Mouse (Mus musculus) kidney, adult 2 months (tissue): ENCODE measurements at regions not wholly inside any gene's neighbourhood (a gene's known extent, or its start where the extent isn't known, plus 50 kb on each side); places are given as distances from the start of the nearest gene placed in this dataset.

Experiments
- CTCF ChIP-seq: fragments of 200-500 bp; conservative IDR thresholded peaks from 2 replicates; pipeline ENCODE4 v1.5.1; 2011; ENCODE audit warnings: low read depth, mild to moderate bottlenecking, control low read depth, low read length, moderate library complexity, mixed read lengths; ENCODE audit not compliant: insufficient read depth, insufficient read length
- POLR2A ChIP-seq: fragments of 200-500 bp; IDR thresholded peaks from one replicate; pipeline ENCODE4 v1.6.1; 2011; ENCODE audit warnings: low read depth, low read length, control low read depth

DNA sequence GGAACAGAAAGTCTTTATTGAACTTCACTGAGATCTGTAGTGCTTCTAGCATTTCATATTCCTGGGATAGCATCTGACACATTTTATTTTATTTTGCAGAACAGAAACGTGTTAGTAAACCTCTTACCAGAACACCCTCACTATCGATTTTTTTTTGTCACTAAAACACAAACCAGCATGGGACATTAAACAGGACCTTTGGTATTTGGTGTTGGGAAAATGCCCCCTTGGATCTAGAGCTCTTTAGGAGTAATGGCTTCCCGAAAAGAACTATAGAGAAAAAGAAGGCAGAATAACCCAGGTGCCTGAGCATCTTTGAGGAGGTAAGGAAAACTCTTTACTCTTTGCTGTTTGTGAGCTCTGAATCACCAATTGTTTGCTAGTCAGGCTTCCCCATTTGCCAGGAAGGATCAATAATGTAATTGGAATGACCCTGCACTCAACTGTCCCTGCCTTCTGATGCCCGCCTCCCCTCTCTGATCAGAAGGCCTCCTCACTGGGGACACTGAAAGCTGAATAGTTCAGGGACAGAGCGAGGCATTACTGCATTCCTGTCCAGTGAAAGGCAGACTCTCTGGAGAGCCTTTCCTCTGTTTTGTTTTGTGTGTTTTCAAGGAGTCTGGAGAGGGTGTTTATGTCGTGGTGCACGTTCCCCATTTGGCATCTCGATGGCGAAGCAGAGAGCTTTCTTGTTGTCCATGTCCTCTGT is 102.5 kb downstream of the Phlda1 start:
- no peak for TF ChIP-seq CTCF
- no peak for TF ChIP-seq POLR2A
